Mouse (Mus musculus): ENCODE results near the gene Clcn2. TPM values are rescaled to one million over a fixed set of nuclear protein-coding genes. Genes with fewer than 3 reads are reported as not detected.

Gene Clcn2
- total and polyA plus RNA-seq, 2 experiments from 2014 or later = 1.4 to 16.9 TPM

DNA sequence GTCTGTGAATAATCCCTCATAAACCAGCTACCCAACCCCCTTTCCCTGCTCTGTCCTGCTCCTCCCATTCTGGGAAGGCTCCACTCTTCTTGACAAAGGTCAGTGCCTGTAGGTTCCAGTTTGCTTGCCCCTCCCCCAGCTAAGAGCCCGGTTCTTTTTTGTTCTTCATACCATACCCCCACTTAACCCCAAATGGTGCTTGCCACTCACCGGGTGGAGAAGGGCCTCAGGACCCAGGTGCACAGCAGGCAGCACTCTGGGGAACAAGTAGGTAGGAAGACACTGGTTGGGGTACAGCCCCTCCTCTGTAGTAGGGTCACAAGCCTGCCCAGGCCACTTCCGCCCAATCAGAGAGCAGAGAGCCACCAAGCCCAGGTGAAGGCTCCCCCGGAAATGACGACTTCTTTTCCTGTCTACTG, 12.8 kb upstream of the Clcn2 start:
- Histone ChIP-seq H3K4me1 (ENCODE audit: control insufficient read depth, insufficient read depth) (peaks cover 10% of the 10 kb centered on the region; the same call in 1 of the 2 replicates), H3K27me3 (ENCODE audit: control insufficient read depth, insufficient read depth, low read length) (peaks cover 43% of the 10 kb centered on the region), H3K9ac (replicated peaks; ENCODE audit: low read depth, low read length) (no peak overlapping the region), H3K27ac (ENCODE audit: low read depth) (no peak overlapping the region), H3K9me3 (replicated peaks; ENCODE audit: control insufficient read depth, low read length) (no peaks in the 10 kb centered on the region), H3K4me2 (ENCODE audit: low read depth, low read length) (no peak overlapping the region), H3K36me3 (replicated peaks; ENCODE audit: control insufficient read depth, insufficient read depth, low read length) (no peaks in the 10 kb centered on the region), H3K4me3 (ENCODE audit: low read depth, low read length) (no peak overlapping the region)
- ATAC-seq (ENCODE audit: insufficient read depth, low read depth) (no peak), DNase-seq (ENCODE audit: low spot score) (no peak)
- TF ChIP-seq CTCF (IDR thresholded peaks at IDR 0.05; ENCODE audit: low read depth) (no peak), EP300 (IDR thresholded peaks at IDR 0.05; ENCODE audit: low read depth) (no peak)
- WGBS = 27% methylated on average over 5 of the region's 5 CpGs

DNA sequence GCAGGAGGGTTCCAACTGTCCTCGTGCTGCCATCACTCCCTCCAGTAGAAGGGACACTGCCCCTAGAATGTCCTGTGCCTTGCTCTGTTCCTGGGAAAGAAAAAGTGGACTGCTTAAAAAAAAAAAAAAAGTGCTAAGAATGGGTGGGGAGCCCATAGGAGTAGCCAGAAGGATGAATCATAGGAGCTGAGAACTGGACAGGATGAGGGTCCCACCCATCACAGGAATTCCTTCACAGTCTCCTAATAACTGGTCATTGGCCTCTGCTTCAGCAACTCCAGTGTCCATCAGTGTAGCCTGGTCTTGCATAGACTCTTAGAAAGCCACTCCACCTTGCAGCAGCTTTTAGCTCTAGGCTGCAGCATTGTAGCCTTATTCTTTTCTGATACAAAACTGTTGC, 8.8 kb upstream of the Clcn2 start:
- Histone ChIP-seq H3K27me3 (ENCODE audit: control insufficient read depth, insufficient read depth, low read length) (peaks cover 4% of the 10 kb centered on the region; the same call in 1 of the 2 replicates), H3K9ac (replicated peaks; ENCODE audit: low read depth, low read length) (no peak overlapping the region), H3K4me2 (ENCODE audit: low read depth, low read length) (no peak overlapping the region), H3K9me3 (replicated peaks; ENCODE audit: control insufficient read depth, low read length) (no peaks in the 10 kb centered on the region), H3K36me3 (replicated peaks; ENCODE audit: control insufficient read depth, insufficient read depth, low read length) (peaks cover 3% of the 10 kb centered on the region; the same call in 1 of the 2 replicates), H3K4me3 (ENCODE audit: low read depth, low read length) (no peak overlapping the region), H3K27ac (ENCODE audit: low read depth) (no peak overlapping the region), H3K4me1 (ENCODE audit: control insufficient read depth, insufficient read depth) (no peaks in the 10 kb centered on the region)
- TF ChIP-seq EP300 (IDR thresholded peaks at IDR 0.05; ENCODE audit: low read depth) (no peak), CTCF (IDR thresholded peaks at IDR 0.05; ENCODE audit: low read depth) (no peak)
- ATAC-seq (ENCODE audit: insufficient read depth, low read depth) = 0 out of 2 replicates have a peak, but pooled peaks have one; percentile 52
- WGBS = 29% methylated on average over 1 of the region's 1 CpGs
- DNase-seq (ENCODE audit: low spot score) = no peak

DNA sequence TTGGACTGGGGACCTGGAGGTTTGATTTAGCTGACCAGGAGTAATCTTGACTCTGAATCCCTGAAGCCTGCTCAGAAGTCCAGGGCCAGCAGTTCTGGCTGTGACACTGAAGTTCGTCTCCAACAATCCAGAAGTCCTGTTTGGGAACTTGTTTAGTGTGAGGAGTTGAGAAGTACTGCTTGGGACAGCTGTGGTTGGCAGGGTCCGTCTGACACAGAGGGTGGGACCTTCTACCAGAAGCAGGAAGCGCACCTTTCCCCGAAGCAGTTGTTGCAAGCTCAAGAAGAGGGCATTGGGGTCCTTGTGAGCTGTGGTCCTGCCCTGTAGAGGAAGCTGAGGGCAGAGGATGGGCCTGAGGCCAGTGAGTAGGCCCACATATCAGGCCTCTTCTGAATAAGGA, 8.2 kb upstream of the Clcn2 start:
- no peak overlapping the region for H3K27ac ChIP-seq (ENCODE audit: low read depth)
- H3K27me3 ChIP-seq (ENCODE audit: control insufficient read depth, insufficient read depth, low read length) = no peaks in the 10 kb centered on the region
- no peak overlapping the region for H3K9ac ChIP-seq (replicated peaks; ENCODE audit: low read depth, low read length)
- DNase-seq (ENCODE audit: low spot score) (no peak), ATAC-seq (ENCODE audit: insufficient read depth, low read depth) (no peak)
- peaks cover 5% of the 10 kb centered on the region; the same call in 1 of the 2 replicates for H3K36me3 ChIP-seq (replicated peaks; ENCODE audit: control insufficient read depth, insufficient read depth, low read length)
- TF ChIP-seq CTCF (IDR thresholded peaks at IDR 0.05; ENCODE audit: low read depth) (no peak), EP300 (IDR thresholded peaks at IDR 0.05; ENCODE audit: low read depth) (no peak)
- H3K4me3 ChIP-seq (ENCODE audit: low read depth, low read length) = no peak overlapping the region
- 66% methylated on average over 4 of the region's 4 CpGs for WGBS
- no peak overlapping the region for H3K4me2 ChIP-seq (ENCODE audit: low read depth, low read length)
- H3K9me3 ChIP-seq (replicated peaks; ENCODE audit: control insufficient read depth, low read length) = no peaks in the 10 kb centered on the region
- H3K4me1 ChIP-seq (ENCODE audit: control insufficient read depth, insufficient read depth) = no peaks in the 10 kb centered on the region

DNA sequence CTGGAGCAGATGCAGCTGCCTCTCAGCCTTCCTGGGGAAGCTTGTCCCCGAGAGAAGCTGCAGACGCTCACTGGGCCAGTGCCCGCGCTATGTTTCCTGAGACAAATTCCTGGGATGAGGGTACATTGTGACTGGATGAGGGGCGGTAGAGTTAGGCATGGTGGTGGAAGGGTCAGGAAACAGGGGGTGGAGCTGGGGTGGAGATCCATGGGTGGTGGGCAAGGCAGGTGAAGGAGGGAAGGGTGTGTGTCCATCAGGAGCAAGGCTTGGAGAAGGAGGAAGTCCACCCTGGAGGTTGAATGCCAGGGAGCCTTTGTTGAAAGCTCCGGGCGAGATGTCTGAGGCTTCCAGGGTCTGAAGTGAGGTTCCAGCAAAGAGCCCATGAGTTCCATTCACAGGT, 7.8 kb upstream of the Clcn2 start:
- no peak overlapping the region for H3K9ac ChIP-seq (replicated peaks; ENCODE audit: low read depth, low read length)
- H3K4me2 ChIP-seq (ENCODE audit: low read depth, low read length) = no peak overlapping the region
- DNase-seq (ENCODE audit: low spot score) = no peak
- 73% methylated on average over 7 of the region's 7 CpGs for WGBS
- peaks cover 5% of the 10 kb centered on the region for H3K36me3 ChIP-seq (replicated peaks; ENCODE audit: control insufficient read depth, insufficient read depth, low read length)
- H3K27me3 ChIP-seq (ENCODE audit: control insufficient read depth, insufficient read depth, low read length) = no peaks in the 10 kb centered on the region
- H3K4me1 ChIP-seq (ENCODE audit: control insufficient read depth, insufficient read depth) = no peaks in the 10 kb centered on the region
- H3K27ac ChIP-seq (ENCODE audit: low read depth) = no peak overlapping the region
- H3K4me3 ChIP-seq (ENCODE audit: low read depth, low read length) = no peak overlapping the region
- no peaks in the 10 kb centered on the region for H3K9me3 ChIP-seq (replicated peaks; ENCODE audit: control insufficient read depth, low read length)
- no peak for ATAC-seq (ENCODE audit: insufficient read depth, low read depth)
- TF ChIP-seq EP300 (IDR thresholded peaks at IDR 0.05; ENCODE audit: low read depth) = no peak
- no peak for TF ChIP-seq CTCF (IDR thresholded peaks at IDR 0.05; ENCODE audit: low read depth)

DNA sequence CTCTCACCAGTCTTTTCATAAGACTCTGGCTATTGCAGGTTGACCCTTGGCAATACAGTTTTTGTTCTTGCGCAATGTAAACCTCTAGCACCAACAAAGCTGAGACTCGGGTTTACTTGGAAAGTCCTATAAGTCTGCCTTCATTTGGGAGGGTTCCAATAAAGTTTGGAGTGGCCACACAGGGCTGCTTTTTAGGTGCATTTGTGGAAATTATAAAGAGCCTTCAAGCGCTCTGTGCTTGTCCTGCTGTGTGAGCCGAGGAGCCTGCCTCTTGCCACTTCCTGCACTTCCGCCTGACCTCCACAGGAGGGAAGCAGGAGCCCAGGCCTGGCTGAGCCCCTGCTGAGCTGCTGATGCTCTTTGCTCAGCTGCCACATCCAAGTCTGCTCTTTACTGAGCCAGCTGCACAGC, 6.8 kb upstream of the Clcn2 start:
- Histone ChIP-seq H3K4me3 (ENCODE audit: low read depth, low read length) (no peak overlapping the region), H3K36me3 (replicated peaks; ENCODE audit: control insufficient read depth, insufficient read depth, low read length) (peaks cover 5% of the 10 kb centered on the region), H3K4me2 (ENCODE audit: low read depth, low read length) (no peak overlapping the region), H3K9me3 (replicated peaks; ENCODE audit: control insufficient read depth, low read length) (no peaks in the 10 kb centered on the region), H3K27me3 (ENCODE audit: control insufficient read depth, insufficient read depth, low read length) (no peaks in the 10 kb centered on the region), H3K27ac (ENCODE audit: low read depth) (no peak overlapping the region), H3K4me1 (ENCODE audit: control insufficient read depth, insufficient read depth) (no peaks in the 10 kb centered on the region), H3K9ac (replicated peaks; ENCODE audit: low read depth, low read length) (no peak overlapping the region)
- ATAC-seq (ENCODE audit: insufficient read depth, low read depth) (peak; percentile 83), DNase-seq (ENCODE audit: low spot score) (peak; percentile 64)
- WGBS = 36% methylated on average over 5 of the region's 5 CpGs
- TF ChIP-seq EP300 (IDR thresholded peaks at IDR 0.05; ENCODE audit: low read depth) = no peak
- TF ChIP-seq CTCF (IDR thresholded peaks at IDR 0.05; ENCODE audit: low read depth) = peak; percentile 91

DNA sequence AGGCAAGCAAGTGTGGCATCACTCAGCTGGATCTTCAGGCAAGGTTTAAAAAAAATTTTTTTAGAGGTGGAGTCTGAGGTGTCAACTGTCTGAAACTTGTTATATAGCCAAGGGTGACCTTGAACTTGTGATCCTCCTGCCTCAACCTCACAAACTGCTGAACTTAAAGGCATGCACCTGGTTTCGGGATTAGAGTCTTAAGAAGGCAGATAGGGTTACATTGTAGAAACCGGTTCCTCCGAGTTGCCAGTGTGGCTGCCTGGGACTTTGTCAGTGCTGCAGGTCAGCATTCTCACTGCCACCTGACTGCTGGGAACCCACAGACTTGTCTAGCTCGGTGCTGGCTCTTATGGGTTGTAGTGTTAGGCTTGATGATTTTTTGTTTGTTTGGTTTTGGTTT, 5.7 kb upstream of the Clcn2 start:
- Histone ChIP-seq H3K27me3 (ENCODE audit: control insufficient read depth, insufficient read depth, low read length) (no peaks in the 10 kb centered on the region), H3K9ac (replicated peaks; ENCODE audit: low read depth, low read length) (no peak overlapping the region), H3K4me3 (ENCODE audit: low read depth, low read length) (no peak overlapping the region), H3K36me3 (replicated peaks; ENCODE audit: control insufficient read depth, insufficient read depth, low read length) (peaks cover 5% of the 10 kb centered on the region), H3K4me2 (ENCODE audit: low read depth, low read length) (no peak overlapping the region), H3K4me1 (ENCODE audit: control insufficient read depth, insufficient read depth) (0 out of 2 replicates have a peak, but pooled peaks cover 7% of the 10 kb centered on the region), H3K27ac (ENCODE audit: low read depth) (no peak overlapping the region), H3K9me3 (replicated peaks; ENCODE audit: control insufficient read depth, low read length) (no peaks in the 10 kb centered on the region)
- ATAC-seq (ENCODE audit: insufficient read depth, low read depth) (no peak), DNase-seq (ENCODE audit: low spot score) (no peak)
- TF ChIP-seq CTCF (IDR thresholded peaks at IDR 0.05; ENCODE audit: low read depth) (no peak), EP300 (IDR thresholded peaks at IDR 0.05; ENCODE audit: low read depth) (no peak)
- 47% methylated on average over 4 of the region's 4 CpGs for WGBS
